Mouse (Mus musculus): ENCODE data around the gene Glt1d1. TPM values are rescaled to one million over a fixed set of nuclear protein-coding genes. Genes with fewer than 3 reads are reported as not detected.

Gene Glt1d1
- polyA plus RNA-seq, 2 experiments: 0.47 to 1.5 TPM

- no peaks in the 10 kb centered on the region for H3K9me3 ChIP-seq (ENCODE audit: control insufficient read depth, low read length)
- no peak overlapping the region for H3K9ac ChIP-seq (ENCODE audit: low read depth, low read length, severe bottlenecking)
- DNase-seq (ENCODE audit: low spot score) (no peak), ATAC-seq (ENCODE audit: low FRiP score, low read depth) (no peak)
- H3K27ac ChIP-seq (replicated peaks; ENCODE audit: low read depth, low read length): no peak overlapping the region
- H3K4me1 ChIP-seq (ENCODE audit: control insufficient read depth, insufficient read depth, low read length): no peaks in the 10 kb centered on the region
- no peak overlapping the region for H3K4me3 ChIP-seq (replicated peaks; ENCODE audit: low read length)
- TF ChIP-seq POLR2A (IDR thresholded peaks at IDR 0.05; ENCODE audit: borderline replicate concordance, extremely low read depth, insufficient read depth, insufficient read length): no peak
- peaks cover 76% of the 10 kb centered on the region for H3K36me3 ChIP-seq (ENCODE audit: control insufficient read depth, insufficient read depth, low read length)
- no peaks in the 10 kb centered on the region for H3K27me3 ChIP-seq (ENCODE audit: control insufficient read depth, insufficient read depth, low read length)
- 92% methylated on average over 3 of the region's 3 CpGs for WGBS
- H3K4me2 ChIP-seq (replicated peaks; ENCODE audit: low read depth, low read length, severe bottlenecking): no peak overlapping the region
Measured at GRCm38 (mm10) chr5:127595676-127596075, 36.4 kb upstream of the Glt1d1 start.

GRCm38 (mm10) chr5:127596862-127597261 lies 35.2 kb upstream of the Glt1d1 start:
- H3K27ac ChIP-seq (replicated peaks; ENCODE audit: low read depth, low read length): no peak overlapping the region
- H3K4me3 ChIP-seq (replicated peaks; ENCODE audit: low read length): no peak overlapping the region
- TF ChIP-seq POLR2A (IDR thresholded peaks at IDR 0.05; ENCODE audit: borderline replicate concordance, extremely low read depth, insufficient read depth, insufficient read length): no peak
- WGBS: 97% methylated on average over 7 of the region's 7 CpGs
- no peak overlapping the region for H3K9ac ChIP-seq (ENCODE audit: low read depth, low read length, severe bottlenecking)
- H3K27me3 ChIP-seq (ENCODE audit: control insufficient read depth, insufficient read depth, low read length): no peaks in the 10 kb centered on the region
- H3K9me3 ChIP-seq (ENCODE audit: control insufficient read depth, low read length): no peaks in the 10 kb centered on the region
- H3K36me3 ChIP-seq (ENCODE audit: control insufficient read depth, insufficient read depth, low read length): peaks cover 86% of the 10 kb centered on the region
- H3K4me2 ChIP-seq (replicated peaks; ENCODE audit: low read depth, low read length, severe bottlenecking): no peak overlapping the region
- no peak for ATAC-seq (ENCODE audit: low FRiP score, low read depth)
- H3K4me1 ChIP-seq (ENCODE audit: control insufficient read depth, insufficient read depth, low read length): no peaks in the 10 kb centered on the region
- DNase-seq (ENCODE audit: low spot score): no peak

- no peak for DNase-seq (ENCODE audit: low spot score)
- ATAC-seq (ENCODE audit: low FRiP score, low read depth): no peak
- H3K36me3 ChIP-seq (ENCODE audit: control insufficient read depth, insufficient read depth, low read length): peaks cover 90% of the 10 kb centered on the region
- no peak for TF ChIP-seq POLR2A (IDR thresholded peaks at IDR 0.05; ENCODE audit: borderline replicate concordance, extremely low read depth, insufficient read depth, insufficient read length)
- no peaks in the 10 kb centered on the region for H3K9me3 ChIP-seq (ENCODE audit: control insufficient read depth, low read length)
- H3K27ac ChIP-seq (replicated peaks; ENCODE audit: low read depth, low read length): no peak overlapping the region
- no peak overlapping the region for H3K9ac ChIP-seq (ENCODE audit: low read depth, low read length, severe bottlenecking)
- no peaks in the 10 kb centered on the region for H3K4me1 ChIP-seq (ENCODE audit: control insufficient read depth, insufficient read depth, low read length)
- 95% methylated on average over 5 of the region's 5 CpGs for WGBS
- no peaks in the 10 kb centered on the region for H3K27me3 ChIP-seq (ENCODE audit: control insufficient read depth, insufficient read depth, low read length)
- H3K4me3 ChIP-seq (replicated peaks; ENCODE audit: low read length): no peak overlapping the region
- no peak overlapping the region for H3K4me2 ChIP-seq (replicated peaks; ENCODE audit: low read depth, low read length, severe bottlenecking)
Measured at GRCm38 (mm10) chr5:127602996-127603395, 29.1 kb upstream of the Glt1d1 start.

GRCm38 (mm10) chr5:127607507-127607906 lies 24.6 kb upstream of the Glt1d1 start:
- Histone ChIP-seq H3K36me3 (ENCODE audit: control insufficient read depth, insufficient read depth, low read length) (peaks cover 60% of the 10 kb centered on the region), H3K27me3 (ENCODE audit: control insufficient read depth, insufficient read depth, low read length) (no peaks in the 10 kb centered on the region), H3K4me3 (replicated peaks; ENCODE audit: low read length) (no peak overlapping the region), H3K4me2 (replicated peaks; ENCODE audit: low read depth, low read length, severe bottlenecking) (no peak overlapping the region), H3K9ac (ENCODE audit: low read depth, low read length, severe bottlenecking) (no peak overlapping the region), H3K27ac (replicated peaks; ENCODE audit: low read depth, low read length) (no peak overlapping the region), H3K4me1 (ENCODE audit: control insufficient read depth, insufficient read depth, low read length) (no peaks in the 10 kb centered on the region), H3K9me3 (ENCODE audit: control insufficient read depth, low read length) (no peaks in the 10 kb centered on the region)
- 81% methylated on average over 2 of the region's 2 CpGs for WGBS
- ATAC-seq (ENCODE audit: low FRiP score, low read depth) (no peak), DNase-seq (ENCODE audit: low spot score) (no peak)
- no peak for TF ChIP-seq POLR2A (IDR thresholded peaks at IDR 0.05; ENCODE audit: borderline replicate concordance, extremely low read depth, insufficient read depth, insufficient read length)

- Histone ChIP-seq H3K4me1 (ENCODE audit: control insufficient read depth, insufficient read depth, low read length) (no peaks in the 10 kb centered on the region), H3K27ac (replicated peaks; ENCODE audit: low read depth, low read length) (no peak overlapping the region), H3K36me3 (ENCODE audit: control insufficient read depth, insufficient read depth, low read length) (peaks cover 42% of the 10 kb centered on the region), H3K9me3 (ENCODE audit: control insufficient read depth, low read length) (no peaks in the 10 kb centered on the region), H3K4me3 (replicated peaks; ENCODE audit: low read length) (no peak overlapping the region), H3K9ac (ENCODE audit: low read depth, low read length, severe bottlenecking) (no peak overlapping the region), H3K27me3 (ENCODE audit: control insufficient read depth, insufficient read depth, low read length) (no peaks in the 10 kb centered on the region), H3K4me2 (replicated peaks; ENCODE audit: low read depth, low read length, severe bottlenecking) (no peak overlapping the region)
- no peak for ATAC-seq (ENCODE audit: low FRiP score, low read depth)
- DNase-seq (ENCODE audit: low spot score): no peak
- no peak for TF ChIP-seq POLR2A (IDR thresholded peaks at IDR 0.05; ENCODE audit: borderline replicate concordance, extremely low read depth, insufficient read depth, insufficient read length)
- WGBS: 82% methylated on average over 7 of the region's 7 CpGs
Measured at GRCm38 (mm10) chr5:127609191-127609714, 22.8 kb upstream of the Glt1d1 start.

Data from limb, embryonic 14.5 days (tissue).